Mouse (Mus musculus) CH12.LX (cell line): ENCODE measurements around the gene Lyg1. TPM values are rescaled to one million over a fixed set of nuclear protein-coding genes. Genes with fewer than 3 reads are reported as not detected.

Experiments
- DNase-seq: peaks from one replicate; pipeline ENCODE4 v3.0.0-alpha.2; 2013; ENCODE audit errors: extremely low read depth
- H3K27ac ChIP-seq: 2 replicates; pipeline ENCODE4 v1.5.1; 2012; ENCODE audit warnings: low read depth, mild to moderate bottlenecking, control low read depth, moderate library complexity; ENCODE audit not compliant: insufficient read depth
- H3K27me3 ChIP-seq: replicated peaks from 2 replicates; pipeline ENCODE3; 2012; ENCODE audit warnings: inconsistent platforms
- H3K36me3 ChIP-seq, 2 experiments: replicated peaks in 1 of 2; 2 replicates each; pipeline versions ENCODE3 to v1.6.1; 2012; ENCODE audit warnings: inconsistent platforms in 1 of 2, low read length in 1 of 2, mild to moderate bottlenecking in 1 of 2, mixed read lengths in 1 of 2, moderate library complexity in 1 of 2; ENCODE audit not compliant: control insufficient read depth in 1 of 2, insufficient read depth in 1 of 2
- H3K4me1 ChIP-seq, 2 experiments: 2 replicates each; pipeline ENCODE4 v1.6.1; 2012; ENCODE audit warnings: inconsistent platforms in 1 of 2, moderate library complexity in 1 of 2; ENCODE audit not compliant: insufficient read depth in 2 of 2, control insufficient read depth in 1 of 2
- H3K4me2 ChIP-seq: 2 replicates; pipeline ENCODE4 v1.6.1; 2012; ENCODE audit warnings: low read depth, mild to moderate bottlenecking, control low read depth; ENCODE audit not compliant: poor library complexity, insufficient read depth, severe bottlenecking
- H3K4me3 ChIP-seq, 3 experiments: fragments of 150-350 bp in 1 of 3; sonication (generic) in 1 of 3; replicated peaks in 1 of 3; 2 replicates each; pipeline versions ENCODE3 to v1.5.1; 2011 to 2012; ENCODE audit warnings: low read depth in 2 of 3, low read length in 2 of 3, mild to moderate bottlenecking in 2 of 3, moderate library complexity in 2 of 3, control low read depth in 1 of 3, improper control_type of control experiment in 1 of 3, inconsistent platforms in 1 of 3, mixed read lengths in 1 of 3; ENCODE audit not compliant: poor library complexity in 1 of 3
- H3K79me2 ChIP-seq: replicated peaks from 2 replicates; pipeline ENCODE4 v1.6.1; 2012; ENCODE audit warnings: mild to moderate bottlenecking, moderate library complexity; ENCODE audit not compliant: control insufficient read depth, poor library complexity, insufficient read depth, severe bottlenecking; ENCODE audit errors: extremely low read depth
- H3K9ac ChIP-seq: 2 replicates; pipeline ENCODE4 v1.6.1; 2012; ENCODE audit warnings: low read depth, mild to moderate bottlenecking, control low read depth, moderate library complexity; ENCODE audit not compliant: insufficient read depth
- H3K9me3 ChIP-seq: replicated peaks from 2 replicates; pipeline ENCODE3; 2012; ENCODE audit warnings: low read length, inconsistent platforms, mixed read lengths
- CHD1 ChIP-seq: IDR thresholded peaks from 2 replicates; pipeline ENCODE4 v1.6.1; 2012; ENCODE audit warnings: low read depth, low read length, improper control_type of control experiment, inconsistent platforms
- CHD2 ChIP-seq: IDR thresholded peaks from 2 replicates; pipeline ENCODE4 v1.6.1; 2011; ENCODE audit warnings: low read length, improper control_type of control experiment
- CTCF ChIP-seq, 2 experiments: IDR thresholded peaks in 1 of 2; conservative IDR thresholded peaks in 1 of 2; 2 replicates each; pipeline ENCODE4 v1.5.1; 2011 to 2012; ENCODE audit warnings: low read depth in 2 of 2, low read length in 2 of 2, improper control_type of control experiment in 1 of 2, inconsistent platforms in 1 of 2, mild to moderate bottlenecking in 1 of 2, moderate library complexity in 1 of 2
- EP300 ChIP-seq: IDR thresholded peaks from 2 replicates; pipeline ENCODE4 v1.6.1; 2011; ENCODE audit warnings: low read length, improper control_type of control experiment
- IRF4 ChIP-seq: IDR thresholded peaks from 2 replicates; pipeline ENCODE4 v1.6.1; 2014; ENCODE audit warnings: low read depth, mild to moderate bottlenecking, inconsistent platforms, low read length, improper control_type of control experiment
- JUN ChIP-seq: IDR thresholded peaks from 2 replicates; pipeline ENCODE4 v1.6.1; 2011; ENCODE audit warnings: low read depth, mild to moderate bottlenecking, low read length, improper control_type of control experiment, moderate library complexity; ENCODE audit not compliant: insufficient read depth
- MAFK ChIP-seq: IDR thresholded peaks from 2 replicates; pipeline ENCODE4 v1.6.1; 2011; ENCODE audit warnings: low read length, improper control_type of control experiment; ENCODE audit not compliant: insufficient replicate concordance
- MAZ ChIP-seq: IDR thresholded peaks from 2 replicates; pipeline ENCODE4 v1.6.1; 2012; ENCODE audit warnings: low read depth, mild to moderate bottlenecking, inconsistent platforms, low read length, improper control_type of control experiment, moderate library complexity
- MXI1 ChIP-seq: IDR thresholded peaks from 2 replicates; pipeline ENCODE4 v1.6.1; 2011; ENCODE audit warnings: mild to moderate bottlenecking, low read depth, low read length, improper control_type of control experiment
- NRF1 ChIP-seq: IDR thresholded peaks from 2 replicates; pipeline ENCODE4 v1.6.1; 2014; ENCODE audit warnings: low read depth, mild to moderate bottlenecking, inconsistent platforms, low read length, improper control_type of control experiment, moderate library complexity
- RAD21 ChIP-seq: IDR thresholded peaks from 2 replicates; pipeline ENCODE4 v1.6.1; 2011; ENCODE audit warnings: low read depth, mild to moderate bottlenecking, low read length, improper control_type of control experiment, moderate library complexity
- SIN3A ChIP-seq: IDR thresholded peaks from 2 replicates; pipeline ENCODE4 v1.6.1; 2012; ENCODE audit warnings: low read length, improper control_type of control experiment, inconsistent platforms
- SMC3 ChIP-seq: IDR thresholded peaks from 2 replicates; pipeline ENCODE4 v1.6.1; 2011; ENCODE audit warnings: low read depth, low read length, improper control_type of control experiment
- TBP ChIP-seq: conservative IDR thresholded peaks from 2 replicates; pipeline ENCODE4 v1.6.1; 2011; ENCODE audit warnings: low read depth, low read length, improper control_type of control experiment
- TCF12 ChIP-seq: IDR thresholded peaks from 2 replicates; pipeline ENCODE4 v1.6.1; 2014; ENCODE audit warnings: low read depth, mild to moderate bottlenecking, inconsistent platforms, low read length, improper control_type of control experiment
- USF1 ChIP-seq: IDR thresholded peaks from 2 replicates; pipeline ENCODE4 v1.6.1; 2014; ENCODE audit warnings: low read depth, mild to moderate bottlenecking, inconsistent platforms, low read length, improper control_type of control experiment
- ZKSCAN1 ChIP-seq: IDR thresholded peaks from 2 replicates; pipeline ENCODE4 v1.6.1; 2012; ENCODE audit warnings: low read depth, inconsistent platforms, low read length, improper control_type of control experiment, borderline replicate concordance
- ZNF384 ChIP-seq: IDR thresholded peaks from 2 replicates; pipeline ENCODE4 v1.6.1; 2012; ENCODE audit warnings: low read depth, low read length, improper control_type of control experiment, inconsistent platforms
- dilution Hi-C: fragments of 300-500 bp; cut with MboI; formaldehyde crosslinking; loops from 2 replicates; pipeline ENCODE4 v1.14.3; 2020; ENCODE audit warnings: low sequenced_read_pairs; ENCODE audit not compliant: extremely low pct_unique_long_range_greater_than_20kb, extremely low pct_ligation_motif_present
- in situ Hi-C: fragments of 300-500 bp; cut with MboI; formaldehyde crosslinking; loops from 3 replicates; pipeline ENCODE4 v1.14.3; 2019; ENCODE audit warnings: low sequenced_read_pairs, low pct_ligation_motif_present, low pct_unique_long_range_greater_than_20kb, mixed read lengths
- polyA plus RNA-seq: library from polyadenylated mRNA; unstranded; fragments of >175 nt; gene quantifications from 2 replicates; pipeline ENCODE4 v1.2.1, GENCODE M21; 2012; ENCODE audit warnings: low read depth; ENCODE audit not compliant: insufficient read length
- total RNA-seq, 2 experiments: library from RNA; depleted of rRNA; stranded (reverse); fragments of 300-350 nt in 1 of 2; fragments of >200 nt in 1 of 2; gene quantifications; 2 replicates each; pipeline ENCODE4 v1.2.3; 2012 to 2014

Gene Lyg1
- total and polyA plus RNA-seq, 3 experiments, result not detected

DNA sequence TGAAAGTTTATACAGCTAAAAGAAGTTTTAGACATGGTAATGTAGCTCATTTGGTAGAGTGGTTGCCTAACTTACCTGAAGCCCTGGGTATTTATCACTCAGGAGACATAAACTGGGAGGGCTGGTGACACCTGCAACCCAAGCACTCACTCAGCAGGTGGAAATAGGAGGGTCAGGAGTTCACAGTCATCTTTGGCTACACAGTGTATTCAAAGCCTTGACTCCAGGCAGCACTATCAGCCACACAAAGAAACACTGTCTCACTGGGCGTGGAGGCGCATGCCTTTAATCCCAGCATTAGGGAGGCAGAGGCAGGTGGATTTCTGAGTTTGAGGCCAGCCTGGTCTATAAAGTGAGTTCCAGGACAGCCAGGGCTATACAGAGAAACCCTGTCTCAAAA is 44.8 kb downstream of the Lyg1 start:
- dilution Hi-C loops, result no loop called here
- Histone ChIP-seq H3K4me2 (no peak overlapping the region), H3K27me3 (peaks cover 22% of the 10 kb centered on the region), H3K79me2 (no peaks in the 10 kb centered on the region), H3K4me3 (no peak overlapping the region), H3K9ac (no peak overlapping the region), H3K4me1 (no peaks in the 10 kb centered on the region), H3K36me3 (no peaks in the 10 kb centered on the region), H3K27ac (no peak overlapping the region), H3K9me3 (no peaks in the 10 kb centered on the region)
- in situ Hi-C loops, result no loop called here
- no peak for DNase-seq
- TF ChIP-seq EP300 (no peak), ZNF384 (no peak), TCF12 (no peak), USF1 (no peak), JUN (no peak), SMC3 (no peak), NRF1 (no peak), ZKSCAN1 (no peak), MAZ (no peak), CHD1 (no peak), MAFK (no peak), TBP (no peak)

DNA sequence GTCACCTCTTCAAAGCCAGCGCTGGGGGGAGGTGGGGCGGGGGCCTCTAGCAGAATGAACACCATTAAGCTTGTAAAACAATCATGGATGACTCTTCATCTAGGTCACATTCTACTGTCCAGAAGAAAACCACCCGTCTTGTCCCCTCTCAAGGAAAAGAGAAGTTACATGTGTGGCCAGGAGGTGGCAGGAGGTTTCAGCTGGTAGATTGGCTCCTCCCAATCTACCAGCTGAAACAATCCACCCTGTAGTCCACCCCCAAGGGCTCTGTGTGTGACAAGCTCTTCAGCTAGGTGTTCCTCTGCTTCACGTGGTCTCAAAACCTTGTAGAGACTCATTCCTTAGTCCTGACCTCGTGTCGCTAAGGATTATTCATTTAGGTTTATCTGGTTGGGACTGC is 54.4 kb downstream of the Lyg1 start:
- in situ Hi-C loops (no loop called here), dilution Hi-C loops (no loop called here)
- H3K4me1 ChIP-seq, result no peaks in the 10 kb centered on the region
- H3K36me3 ChIP-seq, result peaks cover 13 to 26% of the 10 kb centered on the region in 2 experiments
- no peaks in the 10 kb centered on the region for H3K9me3 ChIP-seq
- H3K79me2 ChIP-seq, result no peaks in the 10 kb centered on the region
- no peak overlapping the region for H3K4me3 ChIP-seq
- no peaks in the 10 kb centered on the region for H3K27me3 ChIP-seq
- no peak overlapping the region for H3K27ac ChIP-seq
- peak; percentile 48 for DNase-seq
- H3K4me2 ChIP-seq, result no peak overlapping the region
- H3K9ac ChIP-seq, result no peak overlapping the region
- TF ChIP-seq RAD21, result peak; percentile 57
- TF ChIP-seq SIN3A, result 0 out of 2 replicates have a peak, but pooled peaks have one; percentile 28
- no peak for TF ChIP-seq CHD2
- peak; percentile 68 for TF ChIP-seq SMC3
- TF ChIP-seq CTCF (conservative IDR thresholded peaks at IDR 0.05 in 1 of 2, IDR thresholded peaks at IDR 0.05 in 1 of 2; ENCODE audit: low read depth in 2 of 2, low read length in 2 of 2), result peak in 1 of 2 experiments; percentile 69; a peak in 2 of 4 replicates
- TF ChIP-seq IRF4, result 0 out of 2 replicates have a peak, but pooled peaks have one; percentile 21
- TF ChIP-seq MXI1, result no peak
- TF ChIP-seq, all 38 proteins: peak for 5
